Mouse (Mus musculus) cerebellum, adult 8-10 months (tissue): ENCODE measurements around the gene Rdh11.
"Not testable (repeated sequence)": the region's sequence is repeated elsewhere in the genome, so short reads cannot be mapped to it uniquely, and the experiment has no call there.

Source experiments
- DNase-seq: peaks from one replicate; pipeline ENCODE4 v3.0.0; 2022

Gene Rdh11

GRCm38 (mm10) chr12:79192193-79192592 is at the start of gene Rdh11:
Rdh11 (minus strand) TSS chr12:79192293.
- no peak for DNase-seq

DNA sequence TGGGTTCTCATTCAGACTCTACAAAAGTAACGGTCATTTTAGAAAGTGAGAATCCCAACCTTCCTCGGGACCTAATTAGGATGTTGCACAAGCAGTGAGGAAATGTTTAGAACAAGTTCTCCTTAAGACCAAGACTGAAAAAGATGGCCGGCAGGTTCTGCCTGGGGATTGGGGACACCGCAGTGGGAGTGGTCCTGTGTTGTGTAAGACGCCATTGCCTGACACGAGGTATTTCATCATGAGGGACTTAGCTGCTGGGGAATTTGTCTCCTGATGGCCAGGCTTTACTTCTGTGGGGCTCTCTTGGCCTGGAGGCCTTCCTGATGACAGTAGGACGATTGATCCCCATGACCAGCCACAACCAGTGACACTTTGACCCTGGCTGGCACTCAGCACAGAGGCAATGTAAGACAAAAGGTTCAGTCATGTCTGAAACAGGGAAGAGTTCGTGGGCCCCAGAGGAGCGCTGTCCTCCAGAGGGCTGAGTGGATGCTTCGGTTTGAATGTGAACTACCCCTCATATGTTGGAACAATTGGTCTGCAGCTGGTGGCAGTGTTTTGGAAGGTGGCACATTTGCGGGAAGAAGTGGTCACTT is 43.5 kb upstream of the Rdh11 start:
- no peak for DNase-seq

DNA sequence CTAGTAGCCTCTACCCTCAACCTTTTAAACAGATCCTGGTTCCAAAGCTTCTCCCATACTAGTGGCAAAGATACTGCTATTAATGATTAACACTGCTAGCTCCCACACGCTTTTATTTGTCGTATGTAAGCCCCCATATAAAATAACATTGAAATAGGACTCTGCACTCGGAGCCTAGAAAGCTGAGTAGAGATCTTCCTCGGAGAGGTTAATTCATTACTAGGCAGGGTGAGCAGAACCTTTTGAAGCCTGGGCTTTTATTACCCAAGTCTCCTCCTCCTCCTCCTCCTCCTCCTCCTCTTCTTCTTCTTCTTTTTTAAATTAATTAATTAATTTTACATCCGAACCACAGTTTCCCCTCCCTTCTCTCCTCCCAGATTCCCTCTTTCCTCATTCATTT is 25.4 kb upstream of the Rdh11 start:
- no peak for DNase-seq

GRCm38 (mm10) chr12:79211447-79211846 is 19.4 kb upstream of the Rdh11 start:
- DNase-seq, result no peak

GRCm38 (mm10) chr12:79208703-79209464 is 16.8 kb upstream of the Rdh11 start, which contains the start of gene Rdh12:
Rdh12 (plus strand) TSS chr12:79208914.
- DNase-seq, result peak; percentile 45

DNA sequence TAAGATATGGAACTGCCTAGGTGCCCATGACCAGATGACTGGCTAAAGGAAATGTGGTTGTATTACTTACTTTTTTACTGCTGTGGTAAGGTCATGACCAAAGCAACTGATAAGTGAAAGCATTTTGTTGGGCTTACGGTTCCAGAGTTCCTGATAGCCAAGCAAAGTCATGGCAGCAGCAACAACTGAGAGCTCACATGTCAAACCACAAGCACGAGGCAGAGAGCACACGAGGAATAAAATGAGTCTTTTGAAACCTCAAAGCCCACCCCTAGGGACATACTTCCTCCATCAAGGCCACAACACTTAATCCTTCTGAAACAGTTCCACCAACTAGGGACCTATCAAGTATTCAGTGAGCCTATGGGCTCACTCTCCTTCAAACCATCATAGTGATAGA is 9.8 kb upstream of the Rdh11 start:
- no peak for DNase-seq

GRCm38 (mm10) chr12:79197105-79197504 is 5.0 kb upstream of the Rdh11 start:
- no peak for DNase-seq

DNA sequence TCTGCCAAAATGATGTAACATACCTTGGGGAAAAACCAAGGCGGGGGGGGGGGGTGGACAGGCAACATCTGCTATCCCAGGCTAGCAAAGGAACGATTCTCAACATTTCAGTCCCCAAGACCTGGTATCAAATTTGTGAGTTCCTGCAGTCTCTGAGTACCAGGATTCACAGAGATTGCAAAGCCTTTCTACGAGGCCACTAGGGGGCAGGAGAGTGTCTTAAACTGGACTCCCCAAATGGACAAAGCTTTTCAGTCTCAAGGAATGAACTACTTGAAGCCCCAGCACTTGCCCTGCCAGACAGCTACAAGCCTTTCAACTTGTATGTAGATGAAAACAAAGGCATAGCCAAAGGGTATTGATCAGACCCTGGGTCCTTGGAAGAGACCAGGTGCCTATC is 1.3 kb upstream of the Rdh11 start:
- DNase-seq, result peak; percentile 65

DNA sequence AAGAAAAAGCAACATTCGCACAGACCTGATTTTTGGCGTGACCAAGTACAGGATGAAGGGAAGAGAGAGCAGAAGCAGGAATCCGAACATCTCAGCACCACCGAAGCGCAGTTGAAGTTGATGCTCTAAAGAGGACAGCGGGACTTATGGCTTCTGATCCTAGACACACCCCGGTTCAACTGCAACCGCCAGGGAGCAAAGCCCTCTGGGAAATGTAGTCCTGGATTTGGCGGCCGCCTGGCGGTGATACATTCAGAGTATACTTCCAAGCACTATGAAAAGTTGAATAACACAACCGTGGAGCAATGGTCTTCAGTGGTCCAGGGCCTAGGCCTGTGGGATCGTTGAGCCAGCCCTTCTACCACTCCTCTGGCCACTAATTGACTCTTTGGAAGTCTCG is 392 bp downstream of the Rdh11 start:
- peak; percentile 62 for DNase-seq

DNA sequence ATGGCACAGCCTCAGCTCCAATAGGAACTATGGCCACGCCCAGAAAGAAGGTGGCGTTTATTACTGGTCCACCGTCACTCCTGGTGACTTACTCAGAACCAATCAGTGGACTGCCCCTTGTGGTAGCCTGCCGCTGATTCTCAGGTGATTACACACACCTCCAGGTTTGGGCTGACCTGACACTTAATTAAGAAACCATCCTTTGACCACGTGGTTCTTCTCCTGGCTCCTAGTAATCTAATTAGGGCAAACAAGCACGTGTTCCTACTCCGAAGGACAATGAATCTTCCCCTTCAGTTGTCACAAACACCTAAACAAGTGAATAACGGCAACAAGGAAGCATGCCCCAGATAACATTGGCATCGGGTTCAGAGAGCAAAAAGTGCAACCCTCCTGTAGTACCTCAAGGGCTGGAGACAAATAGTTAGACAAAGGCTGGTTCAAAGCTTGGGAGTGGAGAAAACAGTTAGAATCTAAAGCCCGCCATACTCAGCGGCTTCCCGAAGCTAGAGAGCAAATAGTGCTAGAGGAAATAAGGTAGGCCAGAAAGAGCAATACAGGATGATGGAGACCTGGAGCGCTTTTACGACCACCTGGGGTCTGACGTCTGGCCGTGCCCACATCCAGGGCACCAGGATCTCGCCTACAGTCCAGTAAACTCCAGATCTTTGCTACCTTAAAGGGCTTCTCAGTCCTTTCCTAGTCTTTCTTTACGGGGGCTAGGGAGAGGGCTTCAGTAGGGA is 991 bp downstream of the Rdh11 start:
- DNase-seq, result peak; percentile 43

DNA sequence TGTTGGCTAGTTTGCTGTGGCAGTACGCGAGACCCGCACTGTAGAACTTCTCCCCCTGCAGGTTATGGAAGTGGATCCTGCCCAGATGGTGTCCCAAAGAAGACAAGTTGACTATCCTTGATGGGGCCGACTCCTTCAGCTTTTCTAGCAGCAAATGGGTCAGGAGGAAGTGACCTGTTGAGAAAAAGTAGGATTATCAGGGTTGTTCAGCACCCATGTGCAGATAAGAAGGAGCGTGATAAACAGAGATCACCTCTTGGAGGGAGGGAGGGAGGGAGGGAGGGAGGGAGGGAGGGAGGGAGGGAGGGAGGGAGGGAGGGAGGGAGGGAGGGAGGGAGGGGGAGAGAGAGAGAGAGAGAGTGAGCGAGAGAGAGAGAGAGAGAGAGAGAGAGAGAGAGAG is 6.9 kb downstream of the Rdh11 start:
- DNase-seq, result not testable (repeated sequence)

DNA sequence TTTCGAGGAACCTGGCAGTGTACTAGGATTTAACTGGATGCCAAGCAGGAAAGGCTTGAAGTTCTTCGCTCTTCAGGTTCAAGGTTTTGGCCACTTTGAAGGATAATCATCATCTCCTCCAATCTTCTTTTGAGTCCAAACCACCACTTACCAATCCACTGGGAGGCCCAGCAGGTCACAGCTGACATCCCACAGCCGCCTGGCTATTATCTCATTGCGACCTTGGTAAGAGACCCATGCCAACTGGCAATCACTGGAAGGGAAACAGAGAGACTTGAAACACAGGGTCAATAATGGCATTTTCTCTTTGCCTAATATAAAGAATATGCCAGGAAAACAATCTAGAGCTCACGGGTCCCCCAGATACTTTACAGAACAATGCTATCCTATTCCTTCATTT is 16.1 kb downstream of the Rdh11 start:
- no peak for DNase-seq

DNA sequence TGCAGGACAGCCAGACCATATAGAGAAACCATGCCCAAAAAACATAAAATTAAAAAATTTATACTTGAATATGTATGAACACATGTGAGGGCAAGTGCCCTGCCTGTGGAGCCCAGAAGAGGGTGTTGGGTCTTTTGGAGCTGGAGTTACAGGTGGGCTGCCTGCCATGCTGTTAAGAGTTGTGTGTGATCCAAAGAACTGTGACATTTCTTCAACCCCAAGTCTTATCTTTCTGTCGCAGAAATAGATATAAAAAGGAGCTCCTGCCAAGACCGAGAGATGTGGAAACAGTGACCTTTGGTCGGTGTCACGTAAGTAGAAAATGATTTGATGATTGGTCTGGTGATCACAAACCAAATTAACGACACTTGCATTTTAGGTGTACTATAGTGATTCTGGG is 18.4 kb downstream of the Rdh11 start:
- DNase-seq, result no peak

GRCm38 (mm10) chr12:79172019-79172941 is 19.8 kb downstream of the Rdh11 start, which contains the start of gene Vti1b:
Vti1b (minus strand) TSS chr12:79172667.
- peak; percentile 90 for DNase-seq

DNA sequence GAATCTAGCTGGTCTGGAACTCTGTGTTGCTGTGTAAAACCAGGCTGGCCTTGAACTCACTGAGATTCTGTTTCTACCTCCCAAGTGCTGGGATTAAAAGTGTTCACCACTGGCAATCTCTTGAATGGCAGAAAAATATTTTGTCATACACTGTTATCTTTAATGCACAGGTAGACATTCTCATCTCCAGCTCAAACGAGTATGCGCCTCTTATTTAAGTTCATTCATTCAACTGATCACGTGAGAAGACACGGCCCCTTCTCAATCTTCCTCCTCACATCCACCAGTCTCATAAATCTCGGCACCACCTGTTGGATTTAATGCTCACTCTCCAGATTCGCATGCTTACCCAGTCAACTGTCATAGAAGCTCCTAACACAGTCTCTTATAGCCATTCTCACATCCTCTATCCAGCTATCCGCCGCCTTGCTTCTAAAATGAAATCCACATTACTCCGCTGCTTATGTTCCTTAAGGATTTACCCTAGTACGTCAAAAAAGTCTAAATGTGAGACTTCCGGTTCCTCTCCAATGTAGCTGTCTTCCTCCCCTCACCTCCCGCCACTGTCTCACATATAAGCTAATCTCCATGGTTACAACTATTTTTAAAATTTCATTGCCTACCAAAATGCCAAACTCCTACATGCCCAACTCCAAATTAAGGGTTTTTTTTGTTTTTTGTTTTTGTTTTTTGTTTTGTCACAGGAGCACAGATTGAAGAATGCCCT is 20.7 kb downstream of the Rdh11 start:
- no peak for DNase-seq

- DNase-seq, result no peak
Observed at GRCm38 (mm10) chr12:79170421-79170820, 21.7 kb downstream of the Rdh11 start.

- no peak for DNase-seq
Observed at GRCm38 (mm10) chr12:79169173-79169572, 22.9 kb downstream of the Rdh11 start.

- no peak for DNase-seq
Observed at GRCm38 (mm10) chr12:79162876-79163275, 29.2 kb downstream of the Rdh11 start.

DNA sequence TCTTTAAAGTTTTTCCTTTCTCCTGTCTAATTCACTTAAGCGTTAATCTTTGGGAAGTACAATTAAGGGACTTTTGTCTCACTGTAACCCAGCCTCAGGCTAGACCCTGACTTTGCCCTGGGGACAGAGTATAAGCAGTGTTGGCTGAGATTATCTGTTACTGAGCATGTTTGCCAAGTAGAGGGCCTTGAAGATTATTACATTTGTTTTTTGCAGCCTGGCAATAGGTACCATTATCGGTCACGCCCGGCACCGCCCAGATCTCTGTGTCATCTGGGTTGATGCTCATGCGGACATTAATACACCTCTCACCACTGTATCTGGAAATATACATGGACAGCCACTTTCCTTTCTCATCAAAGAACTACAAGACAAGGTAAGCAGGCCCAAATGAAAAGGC is 42.4 kb downstream of the Rdh11 start:
- DNase-seq, result no peak

DNA sequence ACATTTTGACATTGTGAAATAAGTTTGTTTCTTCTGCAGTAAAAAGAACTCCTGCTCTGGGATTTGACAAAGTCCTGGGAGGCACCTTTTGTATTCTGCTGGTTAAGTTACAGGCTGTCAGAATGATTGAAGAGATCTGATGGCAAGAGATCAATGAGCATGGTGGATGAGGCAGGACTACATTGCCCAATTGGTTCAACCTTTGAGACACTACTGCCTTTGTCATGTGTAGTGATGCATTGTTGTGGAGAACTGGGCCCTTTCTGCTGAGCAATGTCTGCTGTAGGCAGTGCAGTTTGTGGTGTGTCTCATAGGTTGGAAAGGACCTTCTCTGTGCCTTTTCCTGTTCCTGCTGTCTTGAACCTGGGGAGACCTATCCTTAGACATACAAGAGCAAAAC is 50.7 kb downstream of the Rdh11 start:
- DNase-seq, result no peak

DNA sequence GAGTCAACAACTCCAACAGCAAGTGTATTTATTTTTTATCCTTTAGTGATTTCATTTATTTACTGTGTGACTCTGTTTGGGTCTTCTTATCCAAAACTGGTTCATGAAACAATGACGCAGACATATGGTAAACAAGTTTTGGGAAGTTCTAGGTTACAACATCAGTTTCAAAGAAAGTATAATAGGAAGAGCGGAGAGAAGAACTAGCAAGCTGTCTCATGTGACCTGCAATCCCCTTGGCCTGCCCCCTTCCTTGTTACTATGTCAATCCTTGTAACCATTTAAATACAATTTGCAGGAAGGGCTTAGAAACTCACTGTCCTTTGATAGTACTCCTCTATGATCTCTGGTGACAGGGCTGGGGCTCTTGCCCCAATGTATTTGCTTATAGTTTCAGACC is 51.3 kb downstream of the Rdh11 start:
- no peak for DNase-seq

DNA sequence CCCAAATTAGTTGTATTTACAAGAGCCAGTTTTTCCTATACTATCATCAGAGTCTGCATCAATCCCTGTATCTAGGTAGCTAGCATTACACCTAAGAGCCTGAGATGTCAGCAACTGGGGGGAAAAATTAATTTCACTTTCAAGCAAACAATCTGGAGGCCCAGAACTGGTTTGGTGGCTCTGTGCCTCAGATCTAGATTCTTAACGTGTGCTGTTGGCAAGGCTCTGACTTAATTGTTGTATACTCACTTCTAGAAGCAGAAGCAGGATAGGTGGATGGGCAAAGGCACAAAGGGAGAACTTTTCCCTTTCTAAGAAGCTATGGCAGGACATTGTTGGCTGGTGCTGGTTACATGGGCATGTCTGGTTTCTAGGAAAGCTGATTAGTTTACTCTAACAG is 52.7 kb downstream of the Rdh11 start:
- DNase-seq, result no peak
